Mouse (Mus musculus) G1E (cell line): ENCODE data around the gene Mrps18c. TPM values are rescaled to one million over a fixed set of nuclear protein-coding genes. Genes with fewer than 3 reads are reported as not detected.

Experiments
- ATAC-seq: 2 replicates; pipeline ENCODE4 v1.8.0; 2016; ENCODE audit warnings: mild to moderate bottlenecking; ENCODE audit not compliant: insufficient number of reproducible peaks, poor library complexity, low FRiP score, severe bottlenecking; ENCODE audit errors: extremely low read depth
- DNase-seq: peaks from one replicate; pipeline ENCODE4 v3.0.0; 2012; ENCODE audit warnings: low spot score
- H3K27me3 ChIP-seq: 2 replicates; pipeline ENCODE4 v1.6.1; 2012; ENCODE audit warnings: mild to moderate bottlenecking, low read length, inconsistent platforms; ENCODE audit not compliant: insufficient read depth
- H3K36me3 ChIP-seq: replicated peaks from 2 replicates; pipeline ENCODE3; 2012; ENCODE audit warnings: mild to moderate bottlenecking, inconsistent platforms
- H3K4me1 ChIP-seq: 2 replicates; pipeline ENCODE4 v1.6.1; 2012; ENCODE audit warnings: low read depth, low read length, inconsistent platforms, mixed read lengths; ENCODE audit not compliant: insufficient read depth
- H3K4me3 ChIP-seq: 2 replicates; pipeline ENCODE4 v1.5.1; 2012; ENCODE audit warnings: low read depth, mild to moderate bottlenecking, inconsistent platforms, low read length, moderate library complexity, mixed read lengths
- H3K9me3 ChIP-seq: replicated peaks from 2 replicates; pipeline ENCODE4 v1.6.1; 2012; ENCODE audit warnings: inconsistent platforms
- CTCF ChIP-seq: IDR thresholded peaks from 2 replicates; pipeline ENCODE4 v1.5.1; 2012; ENCODE audit warnings: low read depth, low read length, inconsistent platforms, mixed read lengths
- GATA1 ChIP-seq: IDR thresholded peaks from 2 replicates; pipeline ENCODE4 v1.6.1; 2012; ENCODE audit warnings: borderline replicate concordance, low read length, inconsistent platforms, mixed read lengths
- GATA2 ChIP-seq: IDR thresholded peaks from 2 replicates; pipeline ENCODE4 v1.6.1; 2012; ENCODE audit warnings: low read depth, low read length, inconsistent platforms, borderline replicate concordance
- POLR2AphosphoS5 ChIP-seq: IDR thresholded peaks from 2 replicates; pipeline ENCODE4 v1.6.1; 2012; ENCODE audit warnings: low read depth, low read length, inconsistent platforms; ENCODE audit not compliant: insufficient replicate concordance
- TAL1 ChIP-seq: conservative IDR thresholded peaks from 2 replicates; pipeline ENCODE4 v1.6.1; 2012; ENCODE audit warnings: low read depth, low read length, inconsistent platforms, mixed read lengths
- polyA plus RNA-seq: library from polyadenylated mRNA; stranded (reverse); fragments of >175 nt; gene quantifications from 2 replicates; pipeline ENCODE4 v1.2.3, GENCODE M21; 2012
- total RNA-seq, 2 experiments: library from RNA; stranded (forward) in 1 of 2; stranded (reverse) in 1 of 2; fragments of 200-1000 nt in 1 of 2; fragments of >200 nt in 1 of 2; fragmentation: Nextera tagmentation in 1 of 2; gene quantifications; 2 replicates each; pipeline ENCODE4 v1.2.3; 2014 to 2017

Gene Mrps18c
- total and polyA plus RNA-seq, 3 experiments = 9.0 to 212 (median 42.4) TPM

DNA sequence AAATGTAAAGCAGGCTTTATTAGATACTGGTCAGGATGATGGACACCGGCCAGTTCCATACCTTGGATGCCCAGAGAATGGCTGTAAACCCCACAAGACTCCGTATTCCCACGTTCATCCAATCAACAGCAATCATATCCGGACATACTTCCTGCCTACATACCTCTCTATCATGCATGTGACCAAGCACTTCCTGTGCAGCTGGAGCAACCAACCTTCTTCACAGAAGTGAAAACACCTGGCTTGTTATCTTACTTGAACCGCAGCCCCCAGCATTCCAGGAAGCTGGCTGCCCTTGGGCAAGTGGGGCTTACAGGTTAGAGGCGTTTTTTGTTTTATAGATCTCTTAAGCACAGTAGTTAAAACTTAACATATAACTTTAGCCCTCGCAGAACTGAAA lies 24.4 kb downstream of the Mrps18c start:
- no peak overlapping the region for H3K4me3 ChIP-seq
- peaks cover 21% of the 10 kb centered on the region for H3K4me1 ChIP-seq
- peaks cover 12% of the 10 kb centered on the region for H3K27me3 ChIP-seq
- H3K9me3 ChIP-seq = no peaks in the 10 kb centered on the region
- ATAC-seq = no peak
- DNase-seq = no peak
- H3K36me3 ChIP-seq = peaks cover 10% of the 10 kb centered on the region
- no peak for TF ChIP-seq GATA1
- TF ChIP-seq POLR2AphosphoS5 = no peak
- no peak for TF ChIP-seq CTCF
- no peak for TF ChIP-seq TAL1
- TF ChIP-seq GATA2 = no peak

DNA sequence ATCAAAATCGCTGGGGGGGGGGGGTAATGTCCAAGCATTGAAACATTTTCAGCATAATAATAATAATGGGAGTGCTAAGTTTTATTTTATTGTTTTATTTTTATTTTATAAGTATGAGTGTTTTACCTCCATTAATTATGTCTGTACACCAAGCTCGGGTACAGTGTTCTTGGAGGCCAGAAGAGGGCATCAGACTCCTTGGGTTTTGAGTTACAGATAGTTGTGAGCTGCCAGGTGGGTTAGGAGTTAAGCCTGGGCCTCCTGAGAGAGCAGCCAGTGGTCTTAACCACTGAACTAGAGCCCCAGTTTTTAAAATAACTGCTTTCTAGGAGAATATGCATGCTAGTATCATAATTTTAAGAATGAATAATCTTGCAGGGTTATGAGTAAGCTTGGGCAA lies 27.5 kb downstream of the Mrps18c start:
- peaks cover 4% of the 10 kb centered on the region; the same call in 1 of the 2 replicates for H3K4me1 ChIP-seq
- peaks cover 12% of the 10 kb centered on the region for H3K27me3 ChIP-seq
- H3K9me3 ChIP-seq = no peaks in the 10 kb centered on the region
- no peak overlapping the region for H3K4me3 ChIP-seq
- no peak for TF ChIP-seq CTCF
- no peak for TF ChIP-seq GATA2
- no peak for TF ChIP-seq GATA1
- no peak for TF ChIP-seq TAL1
- no peak for TF ChIP-seq POLR2AphosphoS5
- no peaks in the 10 kb centered on the region for H3K36me3 ChIP-seq
- DNase-seq (no peak), ATAC-seq (no peak)

DNA sequence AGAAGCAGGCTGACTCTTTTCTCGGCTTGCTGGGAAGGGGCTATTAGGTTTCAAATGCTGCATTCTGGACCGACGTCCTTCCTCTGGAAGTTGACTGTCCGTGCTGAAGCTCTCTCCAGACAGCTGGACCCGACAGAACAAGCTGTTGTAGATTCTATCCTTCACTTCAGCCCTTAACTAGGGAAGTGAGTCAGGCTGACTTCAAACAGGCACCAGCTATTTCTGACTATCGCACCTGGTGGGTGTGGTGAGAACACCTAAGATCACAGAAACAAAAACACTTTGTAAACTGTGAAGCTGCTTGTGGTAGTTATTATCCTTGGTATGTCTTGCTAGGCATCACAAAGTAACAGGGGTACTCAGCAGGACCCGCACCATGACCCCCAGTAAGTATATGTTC lies 28.1 kb downstream of the Mrps18c start:
- H3K4me3 ChIP-seq = no peak overlapping the region
- no peaks in the 10 kb centered on the region for H3K36me3 ChIP-seq
- ATAC-seq (no peak), DNase-seq (no peak)
- H3K9me3 ChIP-seq = no peaks in the 10 kb centered on the region
- H3K27me3 ChIP-seq = peaks cover 12% of the 10 kb centered on the region
- no peak for TF ChIP-seq POLR2AphosphoS5
- TF ChIP-seq GATA1 = no peak
- no peak for TF ChIP-seq GATA2
- peaks cover 4% of the 10 kb centered on the region; the same call in 1 of the 2 replicates for H3K4me1 ChIP-seq

DNA sequence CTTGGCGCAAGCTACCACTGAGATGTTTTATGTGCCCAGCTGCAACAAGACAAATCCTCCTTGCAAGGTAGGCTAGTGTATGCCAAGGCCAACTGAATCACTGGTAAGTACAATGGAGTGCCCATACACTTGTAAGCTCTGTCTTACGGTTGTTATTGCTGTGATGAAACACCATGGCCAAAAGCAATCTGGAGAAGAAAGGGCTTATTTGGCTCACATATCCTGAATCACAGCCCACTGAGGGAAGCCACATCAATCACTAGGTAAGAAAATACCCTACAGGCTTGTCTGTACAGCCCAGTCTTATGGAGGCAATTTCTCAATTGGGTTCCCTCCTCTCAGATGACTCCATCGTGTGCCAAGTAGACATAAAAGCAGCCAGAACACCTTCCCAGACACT lies 30.3 kb downstream of the Mrps18c start:
- Histone ChIP-seq H3K4me3 (no peak overlapping the region), H3K9me3 (no peaks in the 10 kb centered on the region), H3K27me3 (peaks cover 12% of the 10 kb centered on the region), H3K4me1 (no peaks in the 10 kb centered on the region), H3K36me3 (no peaks in the 10 kb centered on the region)
- DNase-seq (no peak), ATAC-seq (no peak)
- TF ChIP-seq GATA2 (no peak), POLR2AphosphoS5 (no peak), CTCF (no peak), TAL1 (no peak), GATA1 (no peak)

DNA sequence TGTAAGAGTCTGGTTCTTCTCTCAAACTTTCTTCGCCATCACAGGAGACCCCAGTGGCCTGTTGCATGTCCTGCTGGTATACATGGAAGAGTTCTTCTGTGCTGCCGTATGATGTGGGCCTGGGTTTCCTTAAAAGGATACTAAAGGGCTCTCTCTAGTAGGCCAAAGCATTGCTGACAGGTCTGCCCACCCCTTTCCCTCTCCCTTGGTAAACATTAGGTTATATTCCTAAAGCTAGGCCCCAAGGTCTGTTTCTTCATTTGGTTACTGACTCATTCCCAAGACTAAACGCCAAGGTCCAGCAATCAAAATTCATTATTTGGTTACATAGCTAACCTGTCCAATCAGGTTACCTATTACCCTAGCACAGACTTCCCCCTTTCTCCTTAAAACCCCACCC lies 34.3 kb downstream of the Mrps18c start:
- H3K9me3 ChIP-seq = no peaks in the 10 kb centered on the region
- no peak for ATAC-seq
- no peak for TF ChIP-seq GATA1
- no peak for TF ChIP-seq CTCF
- TF ChIP-seq GATA2 = no peak
- TF ChIP-seq POLR2AphosphoS5 = no peak
- no peaks in the 10 kb centered on the region for H3K36me3 ChIP-seq
- no peak overlapping the region for H3K4me3 ChIP-seq
- H3K27me3 ChIP-seq = no peaks in the 10 kb centered on the region
- H3K4me1 ChIP-seq = no peaks in the 10 kb centered on the region
- DNase-seq = no peak

DNA sequence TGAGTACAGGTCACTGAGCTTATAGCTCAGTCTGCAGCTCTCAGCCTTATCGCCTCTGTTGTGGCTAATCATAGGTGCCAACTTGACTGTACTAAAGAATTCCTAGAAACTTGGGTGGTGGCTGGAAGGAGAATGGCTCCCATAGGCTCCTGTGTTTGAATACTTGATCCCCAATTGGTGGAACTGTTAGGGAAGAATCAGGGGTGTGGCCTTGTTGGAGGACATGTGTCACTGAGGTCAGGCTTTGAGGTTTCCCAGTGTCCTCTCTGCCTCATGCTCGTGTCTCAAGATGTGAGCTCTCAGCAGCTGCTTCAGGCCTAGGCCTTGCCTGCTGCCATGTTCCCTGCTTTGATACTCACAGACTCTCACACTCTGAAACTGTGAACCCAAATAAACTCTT lies 35.4 kb downstream of the Mrps18c start:
- H3K9me3 ChIP-seq = no peaks in the 10 kb centered on the region
- TF ChIP-seq GATA1 (no peak), GATA2 (no peak), CTCF (no peak), TAL1 (no peak), POLR2AphosphoS5 (no peak)
- no peaks in the 10 kb centered on the region for H3K27me3 ChIP-seq
- DNase-seq (no peak), ATAC-seq (no peak)
- H3K36me3 ChIP-seq = no peaks in the 10 kb centered on the region
- H3K4me3 ChIP-seq = no peak overlapping the region
- H3K4me1 ChIP-seq = no peaks in the 10 kb centered on the region

DNA sequence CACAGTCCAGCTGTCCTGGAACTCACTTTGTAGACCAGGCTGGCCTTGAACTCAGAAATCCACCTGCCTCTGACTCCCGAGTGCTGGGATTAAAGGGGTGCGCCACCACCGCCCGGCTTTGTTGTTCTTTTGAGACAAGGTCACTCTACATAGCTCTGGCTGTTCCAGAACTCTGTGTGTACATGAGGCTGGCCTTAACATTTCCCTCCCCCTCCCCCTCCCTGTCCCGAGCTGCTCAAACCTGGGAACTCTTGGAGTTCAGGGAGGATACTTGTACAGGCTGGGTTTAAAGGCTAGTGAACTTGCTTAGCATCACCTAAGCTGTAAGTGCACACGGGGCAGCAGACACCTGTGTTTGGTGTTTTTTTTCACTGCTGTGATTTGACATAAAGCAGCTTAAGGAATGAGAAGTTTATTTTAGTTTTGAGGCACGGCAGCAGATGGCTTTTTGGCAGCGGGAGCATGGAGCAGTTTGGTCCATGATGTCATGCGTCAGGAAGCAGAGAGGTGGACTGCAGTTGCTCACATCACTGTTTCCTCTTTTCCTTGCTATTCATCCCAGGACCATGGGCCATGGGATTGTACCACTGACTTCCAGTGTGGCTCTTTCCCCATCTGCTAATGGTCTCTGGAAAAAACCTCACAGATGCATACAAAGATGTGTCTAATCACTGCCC lies 37.6 kb downstream of the Mrps18c start:
- H3K27me3 ChIP-seq = no peaks in the 10 kb centered on the region
- ATAC-seq = no peak
- H3K9me3 ChIP-seq = no peaks in the 10 kb centered on the region
- no peaks in the 10 kb centered on the region for H3K36me3 ChIP-seq
- no peak overlapping the region for H3K4me3 ChIP-seq
- no peak for TF ChIP-seq POLR2AphosphoS5
- TF ChIP-seq CTCF = no peak
- no peak for TF ChIP-seq GATA1
- no peak for TF ChIP-seq TAL1
- no peak for TF ChIP-seq GATA2
- no peak for DNase-seq
- H3K4me1 ChIP-seq = no peaks in the 10 kb centered on the region
